Mouse (Mus musculus) fat pad, adult 2 months (tissue): ENCODE data around the gene Atp1b4.
"Not testable (repeated sequence)": the region's sequence is repeated elsewhere in the genome, so short reads cannot be mapped to it uniquely, and the experiment has no call there.

Source experiments
- DNase-seq: peaks from one replicate; pipeline ENCODE4 v3.0.0-alpha.2; 2011; ENCODE audit warnings: low read depth, low spot score; ENCODE audit errors: extremely low read depth

Gene Atp1b4

DNA sequence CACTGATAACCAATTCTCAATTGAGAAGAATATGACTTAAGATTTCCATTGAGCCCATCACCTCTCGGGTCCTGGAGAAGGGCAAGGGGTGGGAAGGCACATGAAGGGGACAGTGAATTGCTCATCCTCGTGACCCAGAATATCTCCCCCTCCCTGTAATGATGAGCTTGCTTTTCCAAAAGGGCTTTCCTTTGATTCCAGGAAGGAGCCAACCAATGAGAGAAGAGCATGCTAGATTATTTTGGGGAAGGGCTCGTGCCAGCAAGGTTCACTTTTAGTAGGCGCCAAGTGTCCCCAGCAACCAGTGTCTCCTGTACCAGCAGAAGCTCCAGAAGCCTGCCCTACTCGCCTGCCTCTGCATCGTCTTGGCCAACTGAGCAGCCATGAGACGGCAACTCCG is at the start of gene Atp1b4:
Gene Atp1b4 (plus strand): TSS at position 301 of the 400 bp plus-strand sequence.
- no peak for DNase-seq

DNA sequence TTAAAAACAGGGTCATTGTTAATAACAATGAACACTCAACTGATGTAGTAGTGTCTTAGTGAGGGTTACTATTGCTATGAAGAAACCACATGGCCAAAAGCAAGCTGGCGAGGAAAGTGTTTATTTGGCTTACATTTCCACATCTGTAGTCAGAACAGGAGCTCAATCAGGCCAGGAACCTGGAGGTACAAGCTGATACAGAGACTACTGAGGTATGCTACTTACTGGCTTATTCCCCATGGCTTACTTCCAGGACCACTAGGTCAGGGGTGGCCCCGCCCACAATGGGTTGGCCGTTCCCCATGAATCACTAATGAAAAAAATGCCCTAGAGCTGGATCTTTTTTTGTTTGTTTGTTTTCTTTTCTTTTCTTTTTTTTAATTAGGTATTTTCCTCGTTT is 7.4 kb upstream of the Atp1b4 start:
- peak; percentile 57 for DNase-seq

DNA sequence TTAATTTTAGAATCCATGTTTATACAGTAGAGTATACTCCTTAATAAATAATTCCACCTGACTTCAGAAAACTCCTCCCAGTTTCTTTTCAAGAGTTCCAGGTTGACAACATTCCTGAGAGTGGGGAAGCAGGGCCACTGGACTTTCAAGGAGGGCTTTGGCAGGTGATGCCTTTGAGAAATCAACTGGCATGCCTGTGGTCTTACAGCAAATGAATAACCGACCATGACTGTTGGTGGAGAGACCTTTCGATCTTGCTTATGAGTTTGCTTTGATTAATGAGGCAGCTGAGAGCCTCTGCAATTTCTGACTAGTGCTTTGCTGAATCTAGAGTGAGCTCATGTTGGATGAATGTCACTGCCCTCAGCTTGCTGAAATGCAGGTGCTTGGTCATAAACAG is 4.9 kb upstream of the Atp1b4 start:
- DNase-seq, result no peak

DNA sequence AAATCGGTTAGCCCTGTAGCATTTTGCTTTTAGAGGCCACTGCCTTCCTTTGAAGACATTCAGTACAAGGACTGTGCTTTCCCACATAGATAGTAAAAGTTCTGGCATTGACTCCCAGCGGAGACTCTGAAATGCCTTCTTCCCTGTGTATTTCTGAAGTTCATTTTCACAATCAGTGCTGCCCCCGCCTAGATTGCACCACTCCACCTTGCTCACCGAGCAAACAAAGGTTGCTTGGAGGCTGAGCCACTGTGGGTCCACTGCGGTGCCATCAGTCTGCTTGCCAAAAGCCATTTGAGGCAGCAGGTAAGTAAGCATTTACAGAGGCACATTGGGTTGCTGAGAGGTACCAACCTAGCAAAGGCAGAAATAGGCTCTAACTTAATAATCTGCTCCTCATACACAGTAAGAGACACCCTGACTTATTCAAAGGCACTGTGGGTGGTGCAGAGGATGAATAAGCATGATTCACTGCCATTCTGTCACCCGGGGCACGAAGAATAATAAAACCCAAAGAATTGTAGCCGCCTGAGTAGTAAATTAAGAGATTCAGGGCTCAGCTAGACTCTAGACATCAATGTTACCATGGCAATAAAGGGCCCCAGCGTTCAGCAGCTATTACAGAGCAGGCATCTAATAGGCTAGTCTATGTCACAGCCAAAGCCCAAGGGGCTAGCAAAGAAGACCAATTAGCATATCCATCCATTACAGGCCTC is 2.9 kb upstream of the Atp1b4 start:
- peak; percentile 57 for DNase-seq

DNA sequence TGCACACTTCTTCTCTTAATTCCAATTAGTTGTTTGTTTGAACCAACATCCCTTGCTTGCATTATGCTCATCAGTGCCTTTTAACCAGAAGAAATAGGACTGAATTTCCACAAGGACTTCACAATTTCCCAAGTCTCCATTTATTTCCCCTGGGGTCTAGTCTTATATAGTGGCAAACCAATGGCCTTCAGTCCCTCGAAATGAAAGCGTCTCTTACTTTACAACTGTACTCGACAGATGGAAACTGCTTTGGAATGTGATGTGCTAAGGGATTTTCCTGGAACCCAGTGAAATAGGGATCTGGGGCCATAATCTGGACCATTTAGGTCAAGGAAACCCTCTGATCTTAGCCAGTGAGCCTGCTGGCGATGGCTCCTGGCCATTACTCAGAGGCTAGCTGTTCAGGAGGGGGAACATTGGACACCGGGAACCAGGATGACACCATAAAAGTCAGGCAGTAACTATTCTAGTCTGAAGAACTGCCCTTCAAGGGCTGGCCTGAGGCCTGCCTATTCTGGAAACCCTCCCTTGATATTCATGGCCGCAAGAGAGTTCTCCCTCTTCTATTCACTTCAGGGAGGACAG is 2.3 kb upstream of the Atp1b4 start:
- no peak for DNase-seq

DNA sequence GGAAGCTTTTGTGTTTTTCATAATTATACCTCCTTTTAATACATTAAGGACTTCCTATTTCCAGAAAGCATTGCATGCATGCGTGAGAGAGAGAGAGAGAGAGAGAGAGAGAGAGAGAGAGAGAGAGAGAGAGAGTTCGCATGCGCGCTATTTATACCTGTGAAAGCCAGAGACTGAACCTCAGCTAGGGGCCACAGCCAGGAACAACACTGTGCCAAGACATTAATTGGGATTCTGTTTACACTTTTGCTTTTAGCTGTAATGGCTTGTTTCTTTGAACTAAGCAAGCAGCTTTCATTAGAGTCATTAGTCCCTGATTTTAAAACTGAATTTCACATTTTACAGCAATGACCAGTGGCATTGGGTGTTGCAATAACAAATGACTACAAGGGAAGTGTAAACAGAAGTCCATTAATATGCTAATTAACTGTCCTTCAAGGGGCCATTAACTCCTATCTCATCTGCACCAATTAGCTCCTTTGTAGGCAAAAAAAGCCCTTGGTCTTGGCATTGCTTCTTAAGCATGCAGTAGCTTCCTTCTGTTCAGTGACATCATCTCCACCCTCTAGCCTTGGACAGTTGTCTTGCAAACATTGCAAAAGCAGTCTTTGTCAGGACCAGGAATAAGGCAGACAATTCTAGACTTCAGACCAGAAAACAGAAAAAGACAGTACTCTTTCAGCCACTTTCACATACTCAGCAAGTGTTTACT is 14.9 kb downstream of the Atp1b4 start:
- no peak for DNase-seq

DNA sequence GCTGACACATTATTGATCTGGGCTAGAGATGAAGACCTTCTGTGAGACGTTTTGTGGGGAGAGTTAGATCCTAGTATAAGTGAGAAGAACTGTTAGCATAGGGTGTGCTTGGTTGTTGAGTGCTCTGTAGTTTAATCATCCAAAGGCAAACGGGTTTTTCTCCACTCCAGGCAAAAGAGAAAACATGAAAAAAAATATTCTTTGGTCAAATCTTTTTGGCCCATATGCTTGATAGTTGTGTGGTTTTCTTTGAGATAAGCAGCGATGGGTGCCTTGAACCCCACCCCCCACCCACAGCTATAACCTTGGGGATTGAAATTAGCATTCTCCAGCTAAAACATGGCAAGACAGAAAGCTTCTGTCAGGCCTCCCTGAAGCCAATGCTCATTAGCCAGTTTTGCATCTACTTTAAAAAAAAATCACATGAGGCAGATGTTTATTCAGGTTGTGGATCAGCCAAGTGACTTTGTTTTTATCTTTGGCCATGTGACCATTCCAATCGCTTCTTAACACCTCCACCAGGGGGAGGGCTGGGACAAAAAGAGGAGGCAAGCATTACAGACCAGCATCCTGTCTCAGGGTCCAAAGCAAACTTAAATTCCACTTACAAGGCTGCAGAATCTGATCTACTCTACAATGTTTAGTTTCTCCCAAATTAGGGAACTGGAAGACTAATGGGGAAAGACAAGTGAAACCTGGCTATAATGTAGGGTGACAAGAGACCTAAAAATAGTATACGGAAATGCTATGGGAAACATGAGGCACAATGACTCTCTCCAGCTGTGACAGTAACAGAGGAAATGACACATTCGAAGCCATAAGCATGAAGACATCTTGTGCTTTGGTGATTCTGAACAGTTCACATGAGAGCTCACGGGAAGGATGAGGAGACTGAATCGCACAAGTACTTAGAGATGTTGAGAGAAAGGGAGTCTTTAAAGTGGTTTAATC is 18.6 kb downstream of the Atp1b4 start:
- DNase-seq, result no peak

DNA sequence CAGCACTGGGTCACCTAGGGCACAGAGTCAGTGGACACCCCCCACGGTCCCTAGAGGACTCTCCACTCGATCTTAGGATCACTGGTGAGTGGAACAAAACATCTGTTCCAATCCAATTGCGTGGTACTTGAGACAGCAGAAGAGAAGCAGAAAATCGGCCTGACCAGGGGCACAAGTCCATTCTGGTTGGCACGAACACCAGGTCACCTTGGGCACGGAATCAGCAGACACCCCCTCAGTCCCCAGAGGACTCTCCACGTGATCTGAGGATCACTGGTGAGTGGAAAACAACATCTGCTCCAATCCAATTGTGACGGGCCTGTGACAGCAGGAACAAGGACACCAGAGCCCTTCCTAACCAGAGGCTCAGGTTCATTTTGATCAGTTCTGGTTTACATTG is 46.0 kb downstream of the Atp1b4 start:
- DNase-seq, result no peak

DNA sequence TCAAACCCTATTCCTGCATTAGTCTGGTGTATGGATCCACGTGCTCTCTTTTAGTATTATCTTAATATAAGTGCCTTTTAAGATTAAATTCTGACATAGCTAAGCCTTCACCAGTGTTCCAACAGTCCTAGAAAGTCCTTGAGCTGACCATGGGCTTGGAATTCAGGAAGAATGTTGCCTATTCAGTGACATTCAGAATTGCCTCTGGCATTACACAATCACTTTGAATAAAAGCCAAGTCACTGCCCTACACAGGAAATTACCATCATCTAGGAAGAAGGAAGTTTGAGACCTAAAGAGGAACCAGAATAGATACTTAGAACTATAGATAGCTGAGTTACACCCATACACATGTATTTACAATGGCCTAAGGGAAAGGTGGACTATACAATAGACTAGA is 48.6 kb downstream of the Atp1b4 start:
- not testable (repeated sequence) for DNase-seq

DNA sequence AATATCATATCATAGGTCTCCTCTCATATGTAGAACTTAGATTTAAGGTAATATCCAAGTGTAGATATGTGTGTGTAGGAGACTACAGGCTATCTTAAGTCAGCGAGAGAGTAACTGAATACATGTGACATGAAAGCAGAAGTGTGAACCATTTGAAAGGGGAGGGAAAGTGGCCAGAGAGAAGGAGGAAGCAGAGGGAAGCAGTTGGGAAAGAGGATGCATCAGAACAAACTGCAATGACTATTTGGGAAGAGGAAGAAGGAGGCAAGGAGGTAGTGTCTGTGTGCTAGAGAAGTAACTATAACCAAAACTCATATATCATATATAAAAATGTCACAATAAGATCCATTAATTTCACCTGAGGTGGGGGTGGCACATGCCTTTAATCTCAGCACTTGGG is 57.2 kb downstream of the Atp1b4 start:
- DNase-seq, result not testable (repeated sequence)
